Comparison of ENCODE assay signal across 10 mouse cellular contexts in the genomic region with DNA sequence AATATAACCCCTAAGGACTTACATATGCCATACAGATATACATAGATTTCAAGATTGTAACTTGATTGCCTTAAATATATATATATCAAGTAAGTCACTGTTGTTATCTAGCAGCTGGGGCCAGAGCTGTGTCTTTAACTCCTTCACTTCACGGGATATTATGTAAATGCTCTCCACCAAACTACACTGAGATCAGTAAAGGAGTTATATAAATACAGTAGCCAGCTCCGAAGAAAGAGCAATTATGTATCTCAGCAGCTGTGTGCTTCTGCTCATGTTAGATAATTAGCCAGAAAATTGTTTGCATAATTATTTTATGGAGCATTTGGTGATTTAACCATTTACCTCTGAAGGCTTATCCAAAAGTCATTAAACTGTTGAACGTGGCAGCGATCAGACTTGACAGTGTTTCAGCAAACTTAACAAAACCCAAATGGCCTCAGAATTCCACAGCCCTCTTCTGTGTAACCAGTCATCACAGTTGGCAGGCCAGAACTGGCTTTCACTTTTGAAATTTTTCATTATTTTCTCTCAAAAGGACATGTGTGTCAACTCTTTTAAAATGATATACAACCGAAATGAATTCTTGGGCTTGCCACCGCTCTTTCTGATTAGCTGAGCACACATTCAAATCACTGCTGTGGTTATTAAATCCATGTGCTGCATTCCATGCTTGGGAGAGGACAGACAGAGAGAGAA.
DNase-seq lines count a peak whose midpoint lies in the region; ATAC-seq lines count a peak whose summit lies in the region.
"Had no signal": no experiment of that assay in that cellular context is flagged by ENCODE, and none has a peak within 500 bp of the region (broad histone marks: within the 10 kb centered on the region; RNA-seq: fewer than 3 reads in every experiment).

No protein-coding gene starts in this region.

- H3K9me3 ChIP-seq in embryonic facial prominence, embryonic 14.5 days (ENCODE audit: control insufficient read depth, low read length): no peaks in the 10 kb centered on the region
- H3K9me3 ChIP-seq: hindbrain, embryonic 15.5 days; liver, embryonic 15.5 days had no signal

- peaks cover 15% of the 10 kb centered on the region for H3K4me1 ChIP-seq in embryonic facial prominence, embryonic 14.5 days (ENCODE audit: control insufficient read depth, insufficient read depth, low read length)
- H3K4me1 ChIP-seq: liver, embryonic 15.5 days had no signal

- H3K4me3 ChIP-seq in embryonic facial prominence, embryonic 14.5 days (ENCODE audit: low read depth, low read length): no peak overlapping the region
- H3K4me3 ChIP-seq: hindbrain, embryonic 15.5 days; liver, embryonic 15.5 days had no signal

- H3K27ac ChIP-seq in embryonic facial prominence, embryonic 14.5 days (replicated peaks; ENCODE audit: low read depth, low read length): no peak overlapping the region
- H3K27ac ChIP-seq: hindbrain, embryonic 15.5 days; liver, embryonic 15.5 days had no signal

- H3K9ac ChIP-seq in embryonic facial prominence, embryonic 14.5 days (ENCODE audit: low read depth, low read length): no peak overlapping the region
- H3K9ac ChIP-seq: hindbrain, embryonic 15.5 days; liver, embryonic 15.5 days had no signal

- peak overlapping the region; percentile 3; the same call in 1 of the 2 replicates for H3K4me2 ChIP-seq in embryonic facial prominence, embryonic 14.5 days (ENCODE audit: low read depth, low read length)
- H3K4me2 ChIP-seq: hindbrain, embryonic 15.5 days; liver, embryonic 15.5 days had no signal

- peak; percentile 4 for DNase-seq in heart, postnatal 25 days (ENCODE audit: low spot score)
- DNase-seq in heart, adult 11 months: no peak
- peak; percentile 25 for DNase-seq in lung, postnatal 10 days
- DNase-seq in lung, postnatal 4 days: no peak
- DNase-seq in embryonic facial prominence, embryonic 14.5 days (ENCODE audit: low spot score): peak; percentile 58
- DNase-seq in kidney, postnatal 14 days: peak; percentile 47
- no peak for DNase-seq in layer of hippocampus, adult 9-10 months (ENCODE audit: low spot score)
- DNase-seq in layer of hippocampus, postnatal 25 days (ENCODE audit: extremely low spot score in 1 of 2, low spot score in 1 of 2): no peak

- WGBS in embryonic facial prominence, embryonic 14.5 days: 31% methylated on average over 6 of the region's 6 CpGs

- no peaks in the 10 kb centered on the region for H3K36me3 ChIP-seq in embryonic facial prominence, embryonic 14.5 days (ENCODE audit: control insufficient read depth, insufficient read depth, low read length)
- H3K36me3 ChIP-seq: hindbrain, embryonic 15.5 days; liver, embryonic 15.5 days had no signal

- H3K27me3 ChIP-seq in embryonic facial prominence, embryonic 14.5 days (replicated peaks; ENCODE audit: control insufficient read depth, insufficient read depth, low read length): no peaks in the 10 kb centered on the region
- H3K27me3 ChIP-seq: hindbrain, embryonic 15.5 days; liver, embryonic 15.5 days had no signal

- intact Hi-C loops in heart, postnatal 25 days (cut with DNase I): no loop called here

- ATAC-seq in embryonic facial prominence, embryonic 14.5 days (ENCODE audit: low read depth): 0 out of 2 replicates have a peak, but pooled peaks have one; percentile 18

Comparison
In these comparisons a context has a peak if more than half of its experiments do, and no peak if none do; other contexts are left out.
1. DNase-seq: peak in heart, postnatal 25 days (single experiment), lung, postnatal 10 days (single experiment), embryonic facial prominence, embryonic 14.5 days (single experiment) and kidney, postnatal 14 days (single experiment); none in heart, adult 11 months (single experiment), lung, postnatal 4 days (0 of 2), layer of hippocampus, adult 9-10 months (single experiment) and layer of hippocampus, postnatal 25 days (0 of 2).